Mouse (Mus musculus) brain, embryonic 14.5 days (tissue): ENCODE measurements at regions not wholly inside any gene's neighbourhood (a gene's known extent, or its start where the extent isn't known, plus 50 kb on each side); places are given as distances from the start of the nearest gene placed in this dataset.

Experiments used
- DNase-seq: peaks from one replicate; pipeline ENCODE4 v3.0.0-alpha.2; 2011; ENCODE audit warnings: low read depth
- CTCF ChIP-seq: fragments of 200-500 bp; IDR thresholded peaks from 2 replicates; pipeline ENCODE4 v1.5.1; 2012; ENCODE audit warnings: inconsistent platforms, mild to moderate bottlenecking, moderate library complexity, borderline replicate concordance; ENCODE audit not compliant: insufficient read depth, insufficient read length; ENCODE audit errors: extremely low read depth
- POLR2A ChIP-seq: fragments of 200-500 bp; IDR thresholded peaks from 2 replicates; pipeline ENCODE4 v1.6.1; 2012; ENCODE audit warnings: mild to moderate bottlenecking, inconsistent platforms, borderline replicate concordance; ENCODE audit not compliant: poor library complexity, insufficient read depth, insufficient read length, severe bottlenecking; ENCODE audit errors: extremely low read depth

- no peak for DNase-seq
- TF ChIP-seq CTCF (no peak), POLR2A (no peak)
Measured at GRCm38 (mm10) chr15:51704198-51704597, 2180.5 kb upstream of the Gm7489 start.

- TF ChIP-seq POLR2A (no peak), CTCF (no peak)
- peak; percentile 92 for DNase-seq
Measured at GRCm38 (mm10) chr15:51709871-51710655, 2174.6 kb upstream of the Gm7489 start.

GRCm38 (mm10) chr15:51720873-51721308 is 2163.8 kb upstream of the Gm7489 start:
- TF ChIP-seq POLR2A (no peak), CTCF (no peak)
- peak; percentile 83 for DNase-seq

GRCm38 (mm10) chr15:51721363-51721762 is 2163.3 kb upstream of the Gm7489 start:
- no peak for TF ChIP-seq POLR2A
- no peak for TF ChIP-seq CTCF
- no peak for DNase-seq

DNA sequence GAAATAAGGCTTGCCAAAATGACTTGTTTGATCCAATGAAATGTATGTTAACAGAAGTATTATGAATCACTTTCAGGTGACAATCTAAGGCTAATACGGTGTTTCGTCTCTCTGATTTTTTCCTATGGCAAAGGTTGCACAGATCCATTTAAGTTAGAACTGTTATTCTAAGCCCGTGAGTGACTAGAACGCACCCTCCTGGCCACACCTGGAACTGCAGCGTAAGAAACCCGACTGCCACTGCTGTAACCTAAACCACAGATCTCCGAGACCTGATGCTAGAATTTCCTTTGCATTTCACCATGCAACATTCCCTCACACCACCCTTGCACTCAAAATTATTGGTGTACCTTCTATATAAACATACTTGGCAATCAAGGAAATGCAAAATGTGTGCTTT is 2160.6 kb upstream of the Gm7489 start:
- no peak for DNase-seq
- TF ChIP-seq CTCF = 0 out of 2 replicates have a peak, but pooled peaks have one; percentile 29
- no peak for TF ChIP-seq POLR2A

DNA sequence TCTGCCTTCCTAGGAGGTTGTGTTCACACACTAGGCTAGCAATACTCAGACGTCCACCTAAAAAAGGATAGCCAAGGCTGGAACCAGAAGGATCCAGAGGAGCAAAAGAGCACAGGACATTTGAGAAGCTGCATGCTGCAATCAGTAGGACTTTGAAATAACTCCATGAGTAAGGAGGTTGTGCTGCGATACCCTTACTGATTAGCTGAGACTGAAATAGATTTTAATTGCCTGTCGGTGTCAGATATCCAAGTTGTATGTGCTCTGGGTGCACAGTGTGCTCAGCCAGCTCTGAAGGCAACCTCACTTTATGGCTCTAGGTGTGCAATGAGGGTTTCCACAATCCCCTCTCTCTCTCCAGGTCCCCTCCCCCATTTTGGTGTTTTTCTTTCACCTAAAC is 2159.2 kb upstream of the Gm7489 start:
- DNase-seq = no peak
- TF ChIP-seq CTCF (no peak), POLR2A (no peak)

DNA sequence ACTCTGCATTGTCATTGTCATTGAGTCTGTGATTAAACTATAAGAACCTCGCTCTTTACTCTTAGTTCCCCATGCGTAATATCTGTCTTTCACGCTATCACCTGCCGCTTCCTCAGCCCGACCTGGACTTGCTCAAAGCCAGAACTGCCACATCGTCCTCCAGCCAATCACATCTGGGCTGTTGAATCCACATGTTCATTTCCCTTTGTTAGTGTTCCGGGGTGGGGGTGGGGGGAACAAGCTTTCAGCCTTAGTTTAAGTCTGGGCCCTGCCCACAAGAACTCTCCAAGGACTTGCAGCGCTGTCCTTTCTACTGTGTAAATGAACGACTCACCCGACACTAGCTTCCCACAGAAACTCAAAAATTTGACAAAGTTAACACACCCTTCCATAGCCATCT is 2154.6 kb upstream of the Gm7489 start:
- DNase-seq = no peak
- TF ChIP-seq CTCF = no peak
- TF ChIP-seq POLR2A = no peak

- no peak for TF ChIP-seq POLR2A
- no peak for TF ChIP-seq CTCF
- DNase-seq = no peak
Measured at GRCm38 (mm10) chr15:51730805-51731412, 2153.8 kb upstream of the Gm7489 start.

- TF ChIP-seq CTCF (no peak), POLR2A (no peak)
- DNase-seq = no peak
Measured at GRCm38 (mm10) chr15:51734194-51734593, 2150.5 kb upstream of the Gm7489 start.
